Mouse (Mus musculus): ENCODE data around the gene Smurf2. TPM values are rescaled to one million over a fixed set of nuclear protein-coding genes. Genes with fewer than 3 reads are reported as not detected.
A peak's percentile ranks its signal among the peaks of the same experiment; 100 is the strongest.
"Not testable (repeated sequence)": the region's sequence is repeated elsewhere in the genome, so short reads cannot be mapped to it uniquely, and the experiment has no call there.

The Smurf2 gene
- total RNA-seq, 2 experiments from 2014 or later, result 4.4 to 8.5 TPM

DNA sequence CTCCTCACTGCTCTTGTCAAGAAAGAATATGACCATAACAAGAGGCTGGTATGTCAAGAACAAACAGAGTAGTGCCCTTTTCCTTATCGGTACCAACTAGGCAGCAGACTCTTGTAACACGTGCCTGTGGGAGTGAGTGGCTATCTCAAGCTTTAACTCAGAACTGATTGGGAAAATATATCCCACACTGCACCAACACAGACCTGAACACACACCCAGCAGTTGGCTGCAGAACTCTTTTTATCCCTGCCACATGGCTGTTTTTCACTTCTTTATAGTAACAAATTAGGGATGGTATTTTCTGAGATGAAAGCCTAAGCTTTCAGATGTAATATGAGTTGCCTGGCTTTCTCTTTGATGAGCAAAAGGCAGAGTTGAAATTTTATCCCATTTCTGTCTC, 104.8 kb downstream of the Smurf2 start:
- ATAC-seq (replicated peaks; ENCODE audit: low FRiP score, poor library complexity, severe bottlenecking), result no peak

GRCm38 (mm10) chr11:106815331-106815730, 105.2 kb downstream of the Smurf2 start:
- no peak for ATAC-seq (replicated peaks; ENCODE audit: low FRiP score, poor library complexity, severe bottlenecking)

GRCm38 (mm10) chr11:106814601-106815320, 105.8 kb downstream of the Smurf2 start:
- no peak for ATAC-seq (replicated peaks; ENCODE audit: low FRiP score, poor library complexity, severe bottlenecking)

DNA sequence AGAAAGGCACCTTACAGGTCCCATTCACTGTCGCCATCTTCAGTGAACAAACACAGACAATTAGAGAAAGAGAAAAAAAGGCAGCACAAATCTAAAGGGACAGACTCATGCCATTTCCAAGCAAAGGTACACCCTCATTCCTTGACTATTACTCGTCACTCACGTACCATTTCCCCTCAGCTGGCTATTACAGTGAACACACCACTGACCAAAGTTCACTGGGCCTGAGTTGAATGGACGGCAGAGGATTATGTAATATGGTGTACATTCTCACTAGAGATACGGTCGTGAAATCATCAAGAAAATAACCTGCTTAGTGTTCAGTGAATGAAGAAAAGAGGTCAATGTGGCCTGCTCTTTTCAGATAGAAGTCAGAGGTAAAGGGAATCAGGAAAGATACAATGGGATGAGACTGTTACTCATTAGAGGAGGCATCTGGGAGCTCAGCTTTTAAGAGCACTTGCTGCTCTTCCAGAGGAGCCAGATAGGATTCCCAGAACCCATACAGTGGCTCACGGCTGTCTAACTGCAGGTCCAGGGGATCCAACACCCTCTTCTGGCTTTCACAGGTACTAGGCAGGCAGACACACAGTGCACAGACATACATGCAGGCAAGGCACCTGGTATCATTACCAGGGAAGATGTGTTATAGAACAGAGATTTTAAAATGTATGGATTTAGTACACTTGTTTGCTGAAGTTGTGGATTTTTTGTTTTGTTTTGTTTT, 107.9 kb downstream of the Smurf2 start:
- no peak for ATAC-seq (replicated peaks; ENCODE audit: low FRiP score, poor library complexity, severe bottlenecking)

DNA sequence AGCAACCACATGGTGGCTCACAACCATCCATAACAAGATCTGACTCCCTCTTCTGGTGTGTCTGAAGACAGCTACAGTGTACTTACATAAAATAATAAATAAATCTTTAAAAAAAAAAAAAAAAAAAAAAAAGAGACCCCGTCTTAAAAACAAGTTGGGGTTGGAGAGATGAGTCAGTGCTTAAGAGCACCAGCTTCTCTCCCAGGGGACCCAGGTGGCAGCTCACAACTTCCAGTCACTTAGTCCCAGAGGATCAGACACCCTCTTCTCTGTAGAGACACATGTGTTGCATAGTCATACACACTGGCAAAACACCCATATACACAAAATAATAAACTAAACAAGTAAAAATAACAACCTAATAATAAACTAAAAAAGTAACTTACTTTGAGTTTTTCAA, 113.1 kb downstream of the Smurf2 start:
- ATAC-seq (replicated peaks; ENCODE audit: low FRiP score, poor library complexity, severe bottlenecking), result not testable (repeated sequence)

- peak; percentile 38; the same call in 1 of the 2 replicates for ATAC-seq (replicated peaks; ENCODE audit: low FRiP score, poor library complexity, severe bottlenecking)
These were observed 118.4 kb downstream of the Smurf2 start for GRCm38 (mm10) chr11:106802069-106802627.

DNA sequence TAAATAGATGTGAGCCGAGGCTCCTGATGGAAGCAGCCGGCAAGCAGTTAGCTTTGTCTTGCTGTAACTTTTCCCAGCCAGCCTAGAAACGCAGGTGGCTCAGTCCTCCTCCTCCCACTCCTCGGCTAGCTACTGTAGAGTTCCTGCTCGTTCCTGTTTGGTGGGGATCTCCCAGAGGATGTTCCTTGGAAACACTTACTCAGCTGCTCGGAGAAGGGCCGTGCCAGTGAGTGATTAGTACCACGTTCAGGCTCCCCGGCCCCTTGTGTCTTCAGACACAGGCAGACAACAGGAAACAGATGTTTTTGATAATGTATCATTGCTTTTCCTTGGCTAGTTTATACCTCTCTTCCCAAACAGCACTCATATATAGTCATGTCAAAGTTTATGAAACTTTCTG, 124.8 kb downstream of the Smurf2 start:
- no peak for ATAC-seq (replicated peaks; ENCODE audit: low FRiP score, poor library complexity, severe bottlenecking)

- no peak for ATAC-seq (replicated peaks; ENCODE audit: low FRiP score, poor library complexity, severe bottlenecking)
These were observed 126.7 kb downstream of the Smurf2 start for GRCm38 (mm10) chr11:106793846-106794245.

DNA sequence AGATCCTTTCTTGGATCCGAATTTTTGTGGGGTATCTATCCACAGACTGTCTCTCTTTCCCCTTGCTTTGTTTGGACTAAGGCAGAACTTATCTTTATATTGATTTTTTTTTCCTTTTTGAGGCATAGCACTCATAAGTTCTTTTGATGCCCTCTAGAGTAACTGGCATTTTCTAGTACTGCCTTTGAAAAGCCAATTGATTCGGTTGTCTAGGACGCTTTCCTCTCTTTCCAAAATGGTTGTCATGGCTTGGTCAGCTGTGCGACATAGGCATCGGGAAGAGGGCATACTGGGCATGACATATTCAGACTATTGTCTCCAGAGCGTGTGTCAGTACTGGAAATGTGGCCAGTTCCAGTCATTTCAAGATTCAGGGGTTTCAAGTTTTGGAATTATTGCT, 130.9 kb downstream of the Smurf2 start:
- no peak for ATAC-seq (replicated peaks; ENCODE audit: low FRiP score, poor library complexity, severe bottlenecking)

- ATAC-seq (replicated peaks; ENCODE audit: low FRiP score, poor library complexity, severe bottlenecking), result peak; percentile 80
These were observed 131.6 kb downstream of the Smurf2 start, which contains the start of the genes Ddx5 and Cep95 for GRCm38 (mm10) chr11:106788775-106789459. TSS of gene Ddx5 (minus strand) at chr11:106789185. TSS of gene Cep95 (plus strand) at chr11:106789252.

DNA sequence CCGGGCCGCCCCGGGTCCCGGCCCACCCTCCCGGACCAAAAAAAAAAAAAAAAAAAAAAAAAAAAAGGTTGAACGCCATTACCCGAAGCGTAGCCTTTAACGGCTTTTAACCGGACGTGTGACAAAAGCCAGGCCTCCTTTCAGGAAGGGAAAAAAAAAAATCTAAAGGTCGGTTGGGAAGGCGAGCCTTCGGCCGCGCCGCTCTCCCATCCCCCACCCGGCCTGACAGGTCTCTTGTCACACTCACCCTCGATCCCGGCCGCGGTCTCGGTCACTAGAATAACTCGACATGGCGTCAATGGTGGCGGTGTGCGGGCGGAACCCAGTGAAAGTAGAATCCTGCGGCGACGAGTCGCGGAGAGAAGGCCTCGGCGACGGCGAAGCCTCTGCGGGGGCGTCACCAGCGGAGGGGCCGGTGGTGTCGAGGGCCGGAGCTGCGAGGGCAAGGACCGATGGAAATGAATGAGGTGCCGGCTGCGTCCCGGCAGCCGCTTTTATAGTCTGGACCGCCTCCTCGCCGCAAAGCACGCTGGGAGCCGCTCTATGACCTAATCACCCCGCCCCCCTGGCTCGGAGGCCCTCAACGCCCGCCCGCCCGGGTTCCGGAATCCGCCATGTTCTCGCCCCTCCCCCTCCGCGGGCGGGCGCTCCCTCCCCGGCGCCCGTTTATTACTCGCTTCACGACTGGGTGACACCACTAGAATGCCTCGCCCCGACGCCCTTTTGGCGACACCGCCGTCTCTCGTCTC, 132.3 kb downstream of the Smurf2 start:
- ATAC-seq (replicated peaks; ENCODE audit: low FRiP score, poor library complexity, severe bottlenecking), result peak; percentile 74

GRCm38 (mm10) chr11:106787131-106788025, 133.1 kb downstream of the Smurf2 start:
- ATAC-seq (replicated peaks; ENCODE audit: low FRiP score, poor library complexity, severe bottlenecking), result peak; percentile 66

DNA sequence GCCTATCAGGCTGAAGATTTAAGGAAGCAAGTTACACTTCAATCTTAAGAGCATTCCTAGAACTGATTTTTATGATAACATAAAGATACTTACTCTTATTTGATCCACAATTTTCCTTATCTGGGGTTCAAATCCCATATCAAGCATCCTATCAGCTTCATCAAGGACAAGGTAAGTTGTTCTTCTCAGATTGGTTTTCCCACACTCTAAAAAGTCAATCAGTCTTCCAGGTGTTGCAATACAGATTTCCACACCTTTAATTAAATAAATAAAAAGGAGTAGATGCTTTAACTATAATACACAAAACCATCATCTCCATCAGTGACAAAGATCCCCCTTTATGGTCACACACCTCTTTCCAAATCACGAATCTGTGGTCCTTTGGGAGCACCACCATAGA, 135.5 kb downstream of the Smurf2 start:
- ATAC-seq (replicated peaks; ENCODE audit: low FRiP score, poor library complexity, severe bottlenecking), result no peak

DNA sequence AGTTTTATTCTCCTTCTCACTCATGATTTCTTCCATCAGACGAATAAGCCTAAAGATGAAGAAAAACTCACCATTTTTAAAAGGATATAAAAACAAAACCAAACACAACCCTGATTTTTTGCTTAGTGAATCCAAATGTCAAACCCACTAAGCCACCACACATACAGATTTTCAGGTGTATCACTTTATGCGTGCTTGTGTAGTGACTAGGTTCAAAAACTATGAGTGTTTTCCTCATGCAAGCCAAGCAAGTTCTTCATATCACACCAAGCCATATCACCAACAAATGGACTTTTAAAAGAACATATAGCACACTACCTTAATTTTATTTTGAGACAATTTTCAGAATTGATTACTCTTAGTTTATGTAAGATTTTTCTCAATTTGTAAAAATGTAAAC, 136.0 kb downstream of the Smurf2 start:
- no peak for ATAC-seq (replicated peaks; ENCODE audit: low FRiP score, poor library complexity, severe bottlenecking)

GRCm38 (mm10) chr11:106782841-106783764, 137.4 kb downstream of the Smurf2 start:
- ATAC-seq (replicated peaks; ENCODE audit: low FRiP score, poor library complexity, severe bottlenecking), result no peak

DNA sequence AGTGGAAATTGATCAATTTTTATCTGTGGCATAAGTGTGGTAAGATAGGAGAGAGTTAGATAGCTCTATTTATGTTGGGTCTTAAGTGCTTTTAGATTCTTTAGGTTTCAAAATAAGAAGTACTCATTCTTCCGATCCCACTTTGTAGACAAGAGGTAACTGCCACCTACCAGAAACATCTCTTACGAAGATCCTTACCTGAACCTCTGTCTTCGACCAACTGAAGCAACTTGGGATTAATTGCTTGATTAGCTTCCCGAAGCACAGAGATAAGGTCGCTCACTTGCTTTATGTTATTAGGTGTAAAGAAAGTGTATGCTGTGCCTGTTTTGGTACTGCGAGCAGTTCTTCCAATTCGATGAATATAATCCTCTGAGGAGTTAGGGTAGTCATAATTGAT, 138.2 kb downstream of the Smurf2 start:
- not testable (repeated sequence) for ATAC-seq (replicated peaks; ENCODE audit: low FRiP score, poor library complexity, severe bottlenecking)

- ATAC-seq (replicated peaks; ENCODE audit: low FRiP score, poor library complexity, severe bottlenecking), result no peak
These were observed 139.8 kb downstream of the Smurf2 start for GRCm38 (mm10) chr11:106780590-106781220.

Measured in erythroblast, adult 5-6 weeks (primary cell).